Mouse (Mus musculus) large intestine, adult 2 months (tissue): ENCODE measurements around the gene Tlr2. TPM values are rescaled to one million over a fixed set of nuclear protein-coding genes. Genes with fewer than 3 reads are reported as not detected.
A peak's percentile ranks its signal among the peaks of the same experiment; 100 is the strongest.

Experiments
- DNase-seq: peaks from one replicate; pipeline ENCODE4 v3.0.0-alpha.2; 2012; ENCODE audit warnings: low read depth, low spot score
- WGBS: fragments of 180-500 bp; shearing (Covaris S2); methylation state at CpG from one replicate; pipeline ENCODE4 v1.1.7; 2018; 5-methylcytosine and 5-hydroxymethylcytosine counted together
- polyA plus RNA-seq: library from polyadenylated mRNA; depleted of rRNA; stranded (reverse); fragments of >200 nt; gene quantifications from 2 replicates; pipeline ENCODE4 v1.2.3, GENCODE M21; 2012

Tlr2 gene
- polyA plus RNA-seq, 1 experiment, result 3.9 TPM

DNA sequence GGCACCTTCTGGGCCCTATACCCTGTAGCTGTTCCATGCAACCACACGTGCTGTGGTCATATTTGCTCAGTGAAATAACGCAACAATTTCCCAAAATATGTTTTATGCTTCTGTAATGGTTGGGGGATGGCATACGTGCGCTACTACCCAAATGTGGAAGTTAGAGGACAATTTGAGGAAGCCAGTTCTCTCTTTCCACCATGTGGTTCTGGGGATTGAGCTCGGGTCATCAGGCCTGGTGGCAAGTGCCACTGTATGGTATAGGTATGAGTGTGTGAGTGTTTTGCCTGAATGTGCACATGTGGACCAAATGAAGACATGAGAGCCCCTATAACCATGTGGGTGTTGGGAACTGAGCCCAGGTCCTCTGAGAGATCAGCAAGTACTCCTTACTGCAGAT lies 2.1 kb downstream of the Tlr2 start:
- WGBS, result 93% methylated on average over 5 of the region's 5 CpGs
- DNase-seq, result no peak

DNA sequence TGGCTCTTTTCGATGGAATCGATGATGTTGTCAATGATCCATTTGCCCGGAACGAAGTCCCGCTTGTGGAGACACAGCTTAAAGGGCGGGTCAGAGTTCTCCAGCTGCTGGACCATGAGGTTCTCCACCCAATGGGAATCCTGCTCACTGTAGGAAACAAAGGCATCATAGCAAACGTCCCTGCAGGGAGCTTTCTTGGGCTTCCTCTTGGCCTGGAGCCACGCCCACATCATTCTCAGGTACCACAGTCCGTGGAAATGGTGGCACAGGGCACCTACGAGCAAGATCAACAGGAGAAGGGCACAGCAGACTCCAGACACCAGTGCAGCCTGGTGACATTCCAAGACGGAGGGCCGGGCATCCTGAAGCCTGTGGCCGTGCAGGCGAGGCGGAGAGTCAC lies 4.9 kb downstream of the Tlr2 start:
- WGBS, result 58% methylated on average over 15 of the region's 15 CpGs
- no peak for DNase-seq

DNA sequence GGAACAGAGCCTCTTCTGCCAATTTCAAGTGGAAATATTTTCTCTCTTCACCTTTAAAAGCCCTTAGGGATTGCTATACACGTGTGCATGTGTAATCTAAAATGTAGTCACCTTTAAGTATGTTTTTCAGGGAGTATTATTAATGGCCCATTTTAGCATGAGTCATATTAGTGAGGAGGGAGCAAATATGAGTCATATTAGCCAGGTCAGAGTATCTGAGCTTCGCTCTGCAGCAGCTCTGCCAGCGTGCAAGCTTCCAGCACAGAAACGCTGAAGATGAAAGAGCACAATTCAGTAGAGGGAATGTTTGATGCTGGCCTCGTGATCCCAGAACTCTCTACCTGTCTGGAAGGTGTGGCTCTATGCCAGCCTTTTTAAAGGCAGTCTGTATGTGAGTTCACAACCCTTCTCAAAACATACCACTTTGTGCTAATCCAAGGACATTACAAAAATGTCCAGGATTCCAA lies 13.4 kb downstream of the Tlr2 start:
- DNase-seq, result no peak
- WGBS, result 47% methylated on average over 5 of the region's 5 CpGs

DNA sequence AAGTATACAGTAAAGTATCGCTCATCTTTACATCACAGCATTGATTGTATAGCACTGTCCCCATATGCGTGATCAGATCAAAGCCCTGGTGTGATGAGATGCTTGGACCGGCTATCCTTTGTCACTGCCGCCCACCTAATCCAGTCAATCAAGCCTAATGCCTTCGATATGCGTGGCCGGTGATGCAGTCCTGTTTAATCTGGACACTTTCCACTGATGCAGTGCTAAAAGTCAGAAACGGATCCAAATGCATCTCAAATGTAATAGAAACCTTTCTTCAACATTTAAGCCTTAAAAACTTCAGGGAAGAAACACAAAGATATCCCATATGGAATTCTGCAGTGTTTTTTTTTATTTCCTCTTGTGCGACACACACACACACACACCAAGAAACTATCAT lies 13.9 kb downstream of the Tlr2 start:
- no peak for DNase-seq
- WGBS, result 87% methylated on average over 9 of the region's 9 CpGs

DNA sequence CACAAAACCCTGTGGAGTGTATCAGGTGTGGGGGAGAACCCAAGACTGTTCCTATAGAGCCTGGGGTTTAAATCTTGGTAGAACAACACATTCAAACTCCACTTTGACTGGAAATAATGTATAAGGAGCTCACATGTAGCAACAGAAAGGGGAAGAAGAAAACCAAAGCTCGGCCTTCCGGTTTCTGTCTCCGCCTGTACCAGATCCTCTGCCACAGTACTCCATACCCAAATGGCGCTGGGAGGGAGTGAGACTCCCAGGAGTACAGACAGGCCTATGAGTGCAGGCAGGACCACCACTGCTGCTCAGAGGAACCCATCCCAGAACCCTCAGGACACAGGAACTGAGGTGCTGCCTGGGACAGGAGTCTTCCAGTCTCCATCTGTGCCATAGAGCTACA lies 17.8 kb downstream of the Tlr2 start:
- 94% methylated on average over 4 of the region's 4 CpGs for WGBS
- DNase-seq, result no peak

DNA sequence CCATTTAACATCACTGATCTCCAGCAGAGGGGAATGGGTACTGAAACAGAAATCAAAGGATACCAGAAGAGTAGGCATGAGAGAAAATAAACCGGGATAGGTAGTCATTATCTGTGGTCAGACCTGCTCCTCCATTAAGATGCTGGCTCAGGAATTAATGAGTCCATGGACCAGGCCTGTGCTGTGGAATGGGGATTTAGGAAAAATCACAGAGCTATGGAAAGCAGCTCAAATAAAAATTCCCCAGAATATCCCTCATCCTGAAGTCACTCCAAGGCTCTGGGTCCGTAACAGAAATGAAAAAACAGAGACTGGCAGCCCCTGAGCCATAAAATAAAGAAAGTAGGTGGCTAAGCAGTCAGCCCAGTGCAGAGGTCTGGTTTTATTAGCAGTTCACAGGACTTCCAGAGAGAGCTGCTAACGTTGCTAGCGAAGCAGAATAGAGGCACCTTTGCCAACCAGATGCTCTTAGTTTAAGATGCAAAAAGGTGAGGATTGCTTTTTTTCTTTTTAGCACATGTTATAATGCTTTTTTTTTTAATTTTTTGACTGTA lies 25.1 kb downstream of the Tlr2 start:
- 77% methylated on average over 4 of the region's 4 CpGs for WGBS
- DNase-seq, result no peak

DNA sequence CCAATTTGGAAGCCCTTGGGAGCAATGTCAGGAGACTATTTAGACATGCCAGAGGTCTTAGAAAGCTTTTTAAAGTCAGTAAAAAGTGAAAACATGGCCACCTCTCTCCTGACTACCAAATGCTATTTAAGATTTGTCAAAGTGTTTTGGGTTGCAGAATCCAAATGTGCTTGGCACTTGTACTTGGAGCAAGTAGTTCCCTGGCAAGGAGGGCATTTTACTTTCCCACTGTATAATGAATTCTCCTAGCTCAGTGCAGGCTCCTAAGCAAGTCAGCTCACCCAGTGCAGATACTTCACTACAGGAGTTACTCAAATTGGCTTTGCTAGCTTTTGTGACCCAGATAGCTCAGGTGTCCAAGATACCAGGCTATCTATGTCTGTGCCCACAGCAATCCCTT lies 28.7 kb downstream of the Tlr2 start:
- no peak for DNase-seq

DNA sequence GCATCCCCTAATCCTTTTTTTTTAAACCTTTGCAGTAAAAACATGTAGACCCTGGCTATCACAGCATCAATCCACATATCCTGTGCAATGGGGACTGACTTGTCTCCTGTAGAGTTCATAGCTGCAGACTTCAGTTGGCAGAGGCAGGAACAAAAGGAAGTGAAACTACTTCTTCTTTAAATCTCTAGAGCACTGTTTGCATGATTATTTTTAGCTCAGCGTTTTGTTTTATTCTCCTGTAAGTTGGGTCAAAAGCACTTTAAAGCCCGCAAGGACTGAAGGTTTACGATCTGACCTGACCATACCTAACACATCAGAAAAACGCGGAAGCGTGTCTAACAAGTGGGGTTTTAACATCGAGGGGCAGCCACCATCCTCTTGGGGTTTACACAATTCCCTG lies 29.6 kb downstream of the Tlr2 start:
- 19% methylated on average over 7 of the region's 7 CpGs for WGBS
- no peak for DNase-seq

DNA sequence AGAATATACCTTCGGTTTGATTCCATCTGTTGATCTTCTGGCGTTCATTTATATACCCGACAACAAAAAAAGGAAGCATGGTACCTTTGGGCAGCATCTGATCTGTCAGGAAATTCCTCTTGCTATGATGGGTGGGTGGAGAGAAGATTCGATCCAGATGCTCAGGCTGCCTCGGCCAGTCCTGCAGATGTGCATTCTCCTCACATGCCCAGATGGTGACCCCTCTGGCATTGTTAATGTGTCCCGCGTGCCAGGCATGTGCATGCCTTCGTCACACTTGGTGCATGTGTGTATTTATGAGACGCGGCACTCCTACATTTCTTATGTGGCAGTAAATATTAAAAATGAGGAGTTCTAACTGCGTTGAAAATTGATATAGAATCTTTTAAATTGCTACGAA lies 33.1 kb downstream of the Tlr2 start:
- 91% methylated on average over 12 of the region's 12 CpGs for WGBS
- no peak for DNase-seq

DNA sequence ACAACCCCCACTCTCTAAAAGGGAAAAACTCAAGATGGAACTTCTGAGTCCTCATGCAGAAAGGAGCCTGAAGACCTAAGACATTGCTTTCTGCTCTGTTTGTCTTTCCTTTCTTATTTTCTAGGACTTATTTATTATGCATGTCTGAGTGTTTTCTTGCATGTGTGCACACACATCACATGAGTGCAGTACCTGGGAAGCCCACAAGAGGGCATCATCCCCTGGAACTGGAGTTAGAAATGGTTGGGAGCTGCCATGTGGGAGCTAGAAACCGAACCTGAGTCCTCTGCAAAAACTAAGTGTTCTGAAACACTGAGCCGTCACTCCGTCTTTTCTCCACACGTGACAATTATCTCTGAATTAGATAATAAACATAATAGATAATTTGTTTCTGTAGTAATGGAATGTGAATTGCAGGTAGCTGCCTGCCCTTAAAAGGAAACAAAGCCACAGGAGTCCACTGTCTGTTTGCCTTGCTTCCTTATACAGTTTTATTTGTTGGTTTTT lies 39.9 kb downstream of the Tlr2 start:
- no peak for DNase-seq
- 79% methylated on average over 4 of the region's 4 CpGs for whole genome bisulfite sequencing

DNA sequence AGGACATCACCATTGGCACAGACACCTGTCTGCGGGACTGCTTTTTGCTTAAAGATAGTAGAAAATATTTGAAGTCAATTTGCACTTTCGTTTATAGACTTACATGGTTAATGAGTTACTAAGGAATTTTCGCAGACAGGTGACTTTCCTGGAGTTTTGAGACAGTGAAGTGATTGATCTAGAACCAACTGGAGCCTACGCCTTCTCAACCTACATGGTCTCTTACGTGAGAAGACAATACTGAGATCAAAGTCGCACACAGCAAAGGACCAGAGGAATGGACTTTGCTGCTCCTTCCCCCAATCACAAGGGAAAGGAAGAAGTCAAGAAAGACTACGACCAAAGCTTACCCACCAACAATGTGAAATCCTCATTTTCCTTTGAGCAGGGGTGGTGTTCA lies 42.1 kb downstream of the Tlr2 start:
- WGBS, result 34% methylated on average over 7 of the region's 7 CpGs
- DNase-seq, result peak; percentile 28

DNA sequence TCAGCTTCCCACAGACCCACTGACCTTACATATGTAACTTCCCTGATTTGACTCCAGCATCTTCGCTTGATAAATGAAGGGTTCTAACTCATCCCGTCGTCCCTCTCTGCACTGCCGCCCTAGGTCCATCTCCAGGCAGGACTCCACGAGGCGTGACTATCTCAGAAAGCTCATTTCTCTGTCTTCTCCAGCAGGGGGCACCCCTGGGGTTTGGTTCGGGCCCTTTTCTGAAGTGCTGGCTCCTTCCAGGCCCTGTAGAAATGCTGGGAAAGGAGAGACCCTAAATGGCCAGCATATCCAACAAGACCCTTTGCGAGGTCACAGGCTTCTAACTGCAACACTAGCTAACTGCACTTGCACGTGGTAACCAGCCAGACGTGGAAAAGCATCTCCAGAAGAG lies 43.7 kb downstream of the Tlr2 start:
- WGBS, result 5% methylated on average over 10 of the region's 10 CpGs
- DNase-seq, result peak; percentile 58

DNA sequence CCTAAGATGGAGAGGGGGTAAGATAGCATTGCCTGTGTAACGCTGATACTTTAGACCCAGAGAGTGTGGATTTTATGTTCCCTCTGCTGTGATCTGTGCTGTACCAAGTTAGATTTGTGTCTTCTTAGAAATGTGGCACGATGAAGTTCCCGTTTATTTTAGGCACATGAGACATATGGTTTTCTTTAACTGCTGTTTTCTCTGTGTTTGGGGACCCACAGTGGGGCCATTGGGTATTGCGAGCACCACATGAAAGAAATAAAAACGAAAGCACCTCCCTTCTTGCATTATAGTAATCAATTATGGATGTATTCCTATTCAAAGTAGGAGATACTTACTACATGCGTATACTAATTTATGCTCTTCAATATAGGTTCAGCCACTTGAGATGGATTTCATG lies 44.5 kb downstream of the Tlr2 start:
- no peak for DNase-seq
- 68% methylated on average over 6 of the region's 6 CpGs for WGBS

DNA sequence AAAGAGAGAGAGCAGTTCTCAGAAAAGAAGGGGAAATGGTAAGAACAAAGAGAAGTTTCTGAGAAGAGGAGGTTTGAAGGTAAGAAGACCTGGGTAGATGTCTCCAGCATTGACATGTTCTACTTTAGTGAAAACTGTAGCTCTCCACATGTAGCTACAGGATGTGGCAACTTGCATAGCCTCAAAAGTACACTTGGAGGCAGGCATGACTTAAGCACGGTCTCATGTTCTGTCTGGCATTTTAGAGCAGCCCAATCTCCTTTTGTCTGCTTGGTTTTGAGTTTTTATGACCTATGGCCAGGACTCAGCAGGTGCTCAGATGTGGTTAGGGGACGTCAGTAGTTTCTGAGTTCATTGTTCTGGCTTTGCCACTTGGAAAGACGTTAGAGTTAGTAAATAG lies 50.1 kb downstream of the Tlr2 start:
- DNase-seq, result no peak
- 76% methylated on average over 3 of the region's 3 CpGs for WGBS

DNA sequence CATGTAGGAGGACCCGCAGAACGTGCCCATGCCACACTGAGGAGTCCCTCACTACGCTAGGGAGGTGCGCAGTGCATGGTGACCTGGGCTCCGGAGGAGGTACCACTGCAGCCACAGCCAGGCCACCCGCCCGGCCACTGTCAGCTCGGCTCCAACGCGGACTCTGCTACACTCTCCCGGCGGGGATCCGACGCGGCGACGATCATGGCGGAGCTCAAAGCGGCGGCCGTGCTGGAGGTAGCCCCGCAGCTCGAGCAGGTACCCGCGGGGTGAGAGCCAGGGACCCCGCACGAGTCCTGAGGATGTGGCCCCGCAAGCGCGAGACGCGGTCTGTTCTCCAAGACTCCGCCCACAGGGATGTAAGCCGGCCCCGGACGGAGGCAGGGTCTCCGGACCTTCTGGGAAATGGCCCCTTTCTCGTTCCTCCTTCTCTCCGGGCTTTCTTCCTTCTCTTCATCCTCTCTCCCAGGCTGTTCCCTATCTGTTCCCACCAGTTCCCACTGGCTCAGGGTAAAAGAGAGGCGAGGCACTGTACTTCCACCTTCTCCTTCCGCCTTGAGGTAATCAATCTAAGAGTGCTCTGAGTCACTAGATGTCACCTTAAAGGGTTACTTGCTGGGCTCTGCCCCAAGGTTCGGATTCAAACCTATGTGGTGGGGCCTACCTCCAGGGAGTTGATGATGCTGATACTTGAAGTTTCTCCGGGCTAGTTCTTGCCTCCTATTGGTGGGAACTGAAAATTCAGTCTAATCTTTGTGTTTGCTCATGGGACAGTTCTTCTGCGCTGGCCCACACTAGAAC lies 51.7 kb downstream of the Tlr2 start:
- WGBS, result 1% methylated on average over 44 of the region's 44 CpGs
- no peak for DNase-seq

DNA sequence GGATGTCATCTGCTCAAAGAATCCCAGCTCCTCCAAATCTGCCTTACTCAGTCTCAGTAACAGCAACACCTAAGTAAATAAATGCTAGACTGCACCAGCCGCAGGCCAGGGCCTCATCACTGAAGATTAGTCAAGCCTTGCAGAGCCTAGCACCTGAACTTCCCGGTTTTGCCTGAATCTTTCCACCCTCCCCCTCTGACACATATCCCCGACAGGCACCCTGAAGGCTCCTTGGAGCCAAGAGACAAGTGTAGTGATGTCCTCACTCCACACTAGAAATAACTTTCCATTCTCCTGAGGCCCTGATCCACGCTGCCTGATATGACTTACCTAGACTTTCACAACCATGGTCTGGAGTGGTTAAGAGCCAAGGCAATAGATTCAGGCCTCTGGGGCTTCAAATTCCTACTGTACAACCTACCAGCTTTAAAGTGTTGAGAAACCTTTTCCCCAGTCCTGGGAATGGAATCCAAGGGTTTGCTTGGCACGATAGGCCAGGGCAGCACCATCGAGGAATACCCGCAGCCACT lies 53.7 kb downstream of the Tlr2 start:
- DNase-seq, result no peak
- WGBS, result 87% methylated on average over 7 of the region's 7 CpGs

DNA sequence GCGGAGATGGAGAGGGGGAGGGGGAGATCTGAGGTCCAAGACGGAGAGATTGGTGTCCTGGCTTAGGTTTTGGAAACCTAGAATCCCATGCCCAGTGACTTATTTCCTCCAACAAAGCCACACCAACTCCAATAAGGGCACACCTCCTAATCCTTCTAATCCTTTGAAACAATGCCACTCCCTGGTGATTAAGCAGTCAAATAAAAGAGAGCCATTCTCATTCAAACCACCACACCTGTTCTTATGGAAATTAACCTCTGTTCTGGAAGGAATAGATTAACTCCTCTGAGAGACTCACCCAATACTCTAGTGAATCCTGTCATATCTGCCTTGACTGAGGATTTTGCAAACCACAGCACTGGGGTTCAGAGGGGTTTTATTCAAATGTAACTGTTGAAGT lies 54.5 kb downstream of the Tlr2 start:
- WGBS, result 92% methylated on average over 2 of the region's 2 CpGs
- DNase-seq, result no peak
